Mouse (Mus musculus): ENCODE data around the gene Grin2b. TPM values are rescaled to one million over a fixed set of nuclear protein-coding genes. Genes with fewer than 3 reads are reported as not detected.

Gene Grin2b
- total and polyA plus RNA-seq, 3 experiments, result not detected

DNA sequence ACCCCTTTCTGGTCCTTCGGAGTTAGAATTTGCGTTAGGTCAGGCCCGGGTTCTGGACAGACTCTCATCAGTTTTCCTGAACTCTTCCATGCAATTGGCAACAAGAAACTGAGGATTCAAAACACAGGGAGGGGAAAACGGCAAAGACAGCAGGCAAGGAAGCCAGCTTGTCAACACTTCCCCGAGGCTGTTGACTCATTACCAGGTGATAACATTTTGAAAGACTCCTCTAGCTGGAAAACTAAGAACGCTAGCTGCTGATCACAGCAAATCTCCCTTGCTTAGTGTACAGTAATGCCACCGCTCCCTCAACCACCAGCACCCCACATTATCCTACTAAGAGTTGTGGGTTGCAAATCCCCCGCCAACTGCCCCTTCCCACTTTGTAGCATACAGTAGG lies 266.2 kb downstream of the Grin2b start:
- H3K27ac ChIP-seq (ENCODE audit: insufficient read depth, low read depth), result no peak overlapping the region
- H3K27me3 ChIP-seq (replicated peaks), result no peaks in the 10 kb centered on the region
- TF ChIP-seq CHD1 (IDR thresholded peaks at IDR 0.05; ENCODE audit: low read depth, low read length) (no peak), PAX5 (IDR thresholded peaks at IDR 0.05; ENCODE audit: low read length) (no peak), ETS1 (conservative IDR thresholded peaks at IDR 0.05; ENCODE audit: low read depth, low read length) (no peak), HCFC1 (IDR thresholded peaks at IDR 0.05; ENCODE audit: low read depth, low read length) (no peak), RAD21 (IDR thresholded peaks at IDR 0.05; ENCODE audit: low read depth, low read length) (no peak), TCF12 (IDR thresholded peaks at IDR 0.05; ENCODE audit: low read depth, low read length) (no peak), ELF1 (IDR thresholded peaks at IDR 0.05; ENCODE audit: low read depth, low read length) (no peak), POLR2AphosphoS2 (IDR thresholded peaks at IDR 0.05; ENCODE audit: low read depth, low read length) (no peak), NRF1 (IDR thresholded peaks at IDR 0.05; ENCODE audit: low read depth, low read length) (no peak), JUN (IDR thresholded peaks at IDR 0.05; ENCODE audit: insufficient read depth, low read depth, low read length) (no peak), CTCF (conservative IDR thresholded peaks at IDR 0.05 in 1 of 2, IDR thresholded peaks at IDR 0.05 in 1 of 2; ENCODE audit: low read depth in 2 of 2, low read length in 2 of 2) (no peak), EP300 (IDR thresholded peaks at IDR 0.05; ENCODE audit: low read length) (no peak)
- peaks cover 84% of the 10 kb centered on the region for H3K9me3 ChIP-seq (replicated peaks; ENCODE audit: low read length)
- H3K79me2 ChIP-seq (replicated peaks; ENCODE audit: control insufficient read depth, extremely low read depth, insufficient read depth, poor library complexity, severe bottlenecking), result no peaks in the 10 kb centered on the region
- H3K4me3 ChIP-seq (replicated peaks in 1 of 3; ENCODE audit: low read depth in 2 of 3, low read length in 2 of 3, poor library complexity in 1 of 3), result no peak overlapping the region
- no peak overlapping the region for H3K4me2 ChIP-seq (ENCODE audit: insufficient read depth, low read depth, poor library complexity, severe bottlenecking)
- DNase-seq (ENCODE audit: extremely low read depth), result no peak
- no peak overlapping the region for H3K9ac ChIP-seq (ENCODE audit: insufficient read depth, low read depth)
- H3K4me1 ChIP-seq (ENCODE audit: control insufficient read depth in 1 of 2, insufficient read depth in 2 of 2), result no peaks in the 10 kb centered on the region
- in situ Hi-C loops (cut with MboI; ENCODE audit: low pct_ligation_motif_present, low pct_unique_long_range_greater_than_20kb, low sequenced_read_pairs), result no loop called here
- no peaks in the 10 kb centered on the region for H3K36me3 ChIP-seq (replicated peaks in 1 of 2; ENCODE audit: control insufficient read depth in 1 of 2, insufficient read depth in 1 of 2, low read length in 1 of 2)
- dilution Hi-C loops (cut with MboI; ENCODE audit: extremely low pct_ligation_motif_present, extremely low pct_unique_long_range_greater_than_20kb, low sequenced_read_pairs), result no loop called here

GRCm38 (mm10) chr6:135904391-135904790 lies 268.9 kb downstream of the Grin2b start:
- peaks cover 87% of the 10 kb centered on the region for H3K9me3 ChIP-seq (replicated peaks; ENCODE audit: low read length)

GRCm38 (mm10) chr6:135900410-135900809 lies 272.9 kb downstream of the Grin2b start:
- H3K36me3 ChIP-seq (replicated peaks in 1 of 2; ENCODE audit: control insufficient read depth in 1 of 2, insufficient read depth in 1 of 2, low read length in 1 of 2), result no peaks in the 10 kb centered on the region
- H3K4me1 ChIP-seq (ENCODE audit: control insufficient read depth in 1 of 2, insufficient read depth in 2 of 2), result no peaks in the 10 kb centered on the region
- DNase-seq (ENCODE audit: extremely low read depth), result no peak
- in situ Hi-C loops (cut with MboI; ENCODE audit: low pct_ligation_motif_present, low pct_unique_long_range_greater_than_20kb, low sequenced_read_pairs), result no loop called here
- no peak overlapping the region for H3K4me3 ChIP-seq (replicated peaks in 1 of 3; ENCODE audit: low read depth in 2 of 3, low read length in 2 of 3, poor library complexity in 1 of 3)
- TF ChIP-seq E2F4 (IDR thresholded peaks at IDR 0.05; ENCODE audit: insufficient replicate concordance, low read depth, low read length), result no peak
- TF ChIP-seq ZC3H11A (IDR thresholded peaks at IDR 0.05; ENCODE audit: low read depth, low read length), result no peak
- TF ChIP-seq UBTF (IDR thresholded peaks at IDR 0.05; ENCODE audit: low read depth, low read length), result no peak
- TF ChIP-seq MAFK (IDR thresholded peaks at IDR 0.05; ENCODE audit: insufficient replicate concordance, low read length), result no peak
- no peak for TF ChIP-seq RCOR1 (conservative IDR thresholded peaks at IDR 0.05; ENCODE audit: low read depth, low read length)
- no peak for TF ChIP-seq PAX5 (IDR thresholded peaks at IDR 0.05; ENCODE audit: low read length)
- no peak for TF ChIP-seq CTCF (conservative IDR thresholded peaks at IDR 0.05 in 1 of 2, IDR thresholded peaks at IDR 0.05 in 1 of 2; ENCODE audit: low read depth in 2 of 2, low read length in 2 of 2)
- TF ChIP-seq TBP (conservative IDR thresholded peaks at IDR 0.05; ENCODE audit: low read depth, low read length), result no peak
- TF ChIP-seq IRF4 (IDR thresholded peaks at IDR 0.05; ENCODE audit: low read depth, low read length), result no peak
- no peak for TF ChIP-seq CHD1 (IDR thresholded peaks at IDR 0.05; ENCODE audit: low read depth, low read length)
- TF ChIP-seq SIN3A (IDR thresholded peaks at IDR 0.05; ENCODE audit: low read length), result no peak
- no peak for TF ChIP-seq MYC (IDR thresholded peaks at IDR 0.05; ENCODE audit: low read depth, low read length)
- no peak for TF ChIP-seq JUND (conservative IDR thresholded peaks at IDR 0.05; ENCODE audit: low read depth, low read length)
- TF ChIP-seq USF1 (IDR thresholded peaks at IDR 0.05; ENCODE audit: low read depth, low read length), result no peak
- peaks cover 85% of the 10 kb centered on the region for H3K9me3 ChIP-seq (replicated peaks; ENCODE audit: low read length)
- no peak overlapping the region for H3K9ac ChIP-seq (ENCODE audit: insufficient read depth, low read depth)
- no peak overlapping the region for H3K27ac ChIP-seq (ENCODE audit: insufficient read depth, low read depth)
- H3K27me3 ChIP-seq (replicated peaks), result no peaks in the 10 kb centered on the region
- H3K79me2 ChIP-seq (replicated peaks; ENCODE audit: control insufficient read depth, extremely low read depth, insufficient read depth, poor library complexity, severe bottlenecking), result no peaks in the 10 kb centered on the region
- H3K4me2 ChIP-seq (ENCODE audit: insufficient read depth, low read depth, poor library complexity, severe bottlenecking), result no peak overlapping the region
- dilution Hi-C loops (cut with MboI; ENCODE audit: extremely low pct_ligation_motif_present, extremely low pct_unique_long_range_greater_than_20kb, low sequenced_read_pairs), result no loop called here

More at GRCm38 (mm10) chr6:135904391-135904790, 268.9 kb downstream of the Grin2b start:
- no peak for DNase-seq (ENCODE audit: extremely low read depth)
- Histone ChIP-seq H3K4me2 (ENCODE audit: insufficient read depth, low read depth, poor library complexity, severe bottlenecking) (no peak overlapping the region), H3K79me2 (replicated peaks; ENCODE audit: control insufficient read depth, extremely low read depth, insufficient read depth, poor library complexity, severe bottlenecking) (no peaks in the 10 kb centered on the region), H3K4me1 (ENCODE audit: control insufficient read depth in 1 of 2, insufficient read depth in 2 of 2) (no peaks in the 10 kb centered on the region), H3K36me3 (replicated peaks in 1 of 2; ENCODE audit: control insufficient read depth in 1 of 2, insufficient read depth in 1 of 2, low read length in 1 of 2) (no peaks in the 10 kb centered on the region), H3K9ac (ENCODE audit: insufficient read depth, low read depth) (no peak overlapping the region), H3K27ac (ENCODE audit: insufficient read depth, low read depth) (no peak overlapping the region), H3K4me3 (replicated peaks in 1 of 3; ENCODE audit: low read depth in 2 of 3, low read length in 2 of 3, poor library complexity in 1 of 3) (no peak overlapping the region), H3K27me3 (replicated peaks) (no peaks in the 10 kb centered on the region)
- TF ChIP-seq ZNF384 (IDR thresholded peaks at IDR 0.05; ENCODE audit: low read depth, low read length) (no peak), MAFK (IDR thresholded peaks at IDR 0.05; ENCODE audit: insufficient replicate concordance, low read length) (no peak), CHD2 (IDR thresholded peaks at IDR 0.05; ENCODE audit: low read length) (no peak), EP300 (IDR thresholded peaks at IDR 0.05; ENCODE audit: low read length) (no peak), JUN (IDR thresholded peaks at IDR 0.05; ENCODE audit: insufficient read depth, low read depth, low read length) (no peak), POLR2AphosphoS2 (IDR thresholded peaks at IDR 0.05; ENCODE audit: low read depth, low read length) (no peak), UBTF (IDR thresholded peaks at IDR 0.05; ENCODE audit: low read depth, low read length) (no peak), RCOR1 (conservative IDR thresholded peaks at IDR 0.05; ENCODE audit: low read depth, low read length) (no peak)
- in situ Hi-C loops (cut with MboI; ENCODE audit: low pct_ligation_motif_present, low pct_unique_long_range_greater_than_20kb, low sequenced_read_pairs), result no loop called here
- dilution Hi-C loops (cut with MboI; ENCODE audit: extremely low pct_ligation_motif_present, extremely low pct_unique_long_range_greater_than_20kb, low sequenced_read_pairs), result no loop called here
